Mouse (Mus musculus) midbrain, embryonic 15.5 days (tissue): ENCODE results near the gene Gpr75. TPM values are rescaled to one million over a fixed set of nuclear protein-coding genes. Genes with fewer than 3 reads are reported as not detected.

Source experiments
- polyA plus RNA-seq: library from polyadenylated mRNA; unstranded; fragments of >200 nt; fragmentation: Nextera tagmentation; extraction: Ambion mirVana; gene quantifications from 2 replicates; pipeline ENCODE4 v1.2.1, GENCODE M21; 2015

Gpr75 gene
- polyA plus RNA-seq, 1 experiment from 2014 or later: 8.2 TPM

Other genes with a start within 250 kb of the Gpr75 start
- gene Acyp2, start 235.8 kb upstream of the Gpr75 start, polyA plus RNA-seq: 16.4 and 17.5 TPM in 2 replicates
- 14.6 and 17.2 TPM in 2 replicates for gene Psme4, start 113.6 kb upstream of the Gpr75 start, polyA plus RNA-seq
- 29.0 TPM in 2 replicates for gene Asb3, start 58 bp downstream of the Gpr75 start, polyA plus RNA-seq
- gene Erlec1, start 69.0 kb downstream of the Gpr75 start, polyA plus RNA-seq: 9.3 and 10.0 TPM in 2 replicates
- 28.6 and 31.1 TPM in 2 replicates for gene Chac2, start 101.0 kb downstream of the Gpr75 start, polyA plus RNA-seq